Mouse (Mus musculus): ENCODE data around the gene Mpzl2.

DNA sequence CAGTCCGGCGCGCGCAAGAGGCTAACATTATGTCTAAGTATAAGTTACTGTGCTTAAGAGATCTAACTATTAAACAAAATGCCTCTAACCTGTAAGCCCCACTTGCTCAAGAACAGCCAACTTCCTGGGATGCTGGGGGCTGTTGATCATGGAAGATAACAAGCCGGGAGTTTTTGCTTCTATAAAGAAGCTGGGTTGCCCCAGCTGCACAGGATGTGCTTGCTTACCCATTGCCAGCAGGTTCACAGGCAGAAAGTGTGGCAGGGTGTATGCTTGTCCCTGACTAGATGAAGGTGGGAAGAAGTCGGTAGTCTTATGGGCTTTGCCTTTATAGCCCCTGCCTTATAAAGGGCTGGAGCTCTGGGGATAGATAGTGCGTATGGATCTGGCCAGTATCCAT is 43.0 kb upstream of the Mpzl2 start:
- TF ChIP-seq POLR2A (IDR thresholded peaks at IDR 0.05; ENCODE audit: low read depth, low read length), result no peak
- no peak for TF ChIP-seq CTCF (IDR thresholded peaks at IDR 0.05; ENCODE audit: extremely low read depth, insufficient read depth, insufficient read length, insufficient replicate concordance)
